Mouse (Mus musculus) cortical plate, adult 2 months (tissue): ENCODE measurements around the gene Tnik.

Experiments
- CTCF ChIP-seq: fragments of 200-500 bp; IDR thresholded peaks from 2 replicates; pipeline ENCODE4 v1.5.1; 2011; ENCODE audit warnings: mild to moderate bottlenecking, control low read depth, low read length; ENCODE audit not compliant: insufficient read depth; ENCODE audit errors: extremely low read depth
- POLR2A ChIP-seq: fragments of 200-500 bp; IDR thresholded peaks from 2 replicates; pipeline ENCODE4 v1.6.1; 2011; ENCODE audit warnings: mild to moderate bottlenecking, low read length, control low read depth; ENCODE audit not compliant: insufficient read depth; ENCODE audit errors: extremely low read depth

DNA sequence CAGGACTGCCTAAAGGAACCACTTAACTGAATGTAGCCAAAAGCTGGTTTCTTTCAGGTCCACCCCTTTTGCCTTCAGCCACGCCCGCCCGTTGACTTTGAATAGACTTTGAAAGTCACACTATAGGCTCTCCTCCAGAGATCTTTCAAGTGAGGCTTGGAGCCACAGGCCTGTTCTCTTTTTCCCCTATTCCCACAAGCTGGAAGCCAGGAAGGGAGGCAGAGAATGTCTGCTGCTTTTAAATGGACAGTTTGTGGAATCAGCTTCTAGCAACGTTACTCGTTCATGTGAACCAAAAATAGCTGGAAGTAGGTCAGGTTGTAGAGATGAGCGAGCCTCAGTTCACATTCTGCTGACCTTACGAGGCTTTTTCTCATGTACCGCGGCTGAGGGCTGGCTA lies 138.3 kb downstream of the Tnik start:
- TF ChIP-seq POLR2A (no peak), CTCF (no peak)
